Mouse (Mus musculus): ENCODE data around the gene Bfar.
A peak's percentile ranks its signal among the peaks of the same experiment; 100 is the strongest.
"Not testable (repeated sequence)": the region's sequence is repeated elsewhere in the genome, so short reads cannot be mapped to it uniquely, and the experiment has no call there.

The Bfar gene

GRCm38 (mm10) chr16:13716821-13717553 is 45.3 kb downstream of the Bfar start:
- no peak for DNase-seq (ENCODE audit: extremely low read depth, insufficient read length, low spot score)

- DNase-seq (ENCODE audit: extremely low read depth, insufficient read length, low spot score), result no peak
These were observed 51.3 kb downstream of the Bfar start for GRCm38 (mm10) chr16:13722937-13723336.

- no peak for DNase-seq (ENCODE audit: extremely low read depth, insufficient read length, low spot score)
These were observed 56.2 kb downstream of the Bfar start for GRCm38 (mm10) chr16:13727811-13728335.

GRCm38 (mm10) chr16:13729428-13729827 is 57.8 kb downstream of the Bfar start:
- no peak for DNase-seq (ENCODE audit: extremely low read depth, insufficient read length, low spot score)

- DNase-seq (ENCODE audit: extremely low read depth, insufficient read length, low spot score), result no peak
These were observed 58.9 kb downstream of the Bfar start, which contains the start of gene Pla2g10 for GRCm38 (mm10) chr16:13730285-13731255. Gene Pla2g10, minus strand, starts transcription at chr16:13730983.

GRCm38 (mm10) chr16:13732786-13733185 is 61.1 kb downstream of the Bfar start:
- DNase-seq (ENCODE audit: extremely low read depth, insufficient read length, low spot score), result no peak

- DNase-seq (ENCODE audit: extremely low read depth, insufficient read length, low spot score), result peak; percentile 46
These were observed 62.0 kb downstream of the Bfar start for GRCm38 (mm10) chr16:13733518-13734137.

- DNase-seq (ENCODE audit: extremely low read depth, insufficient read length, low spot score), result no peak
These were observed 64.3 kb downstream of the Bfar start for GRCm38 (mm10) chr16:13735977-13736376.

GRCm38 (mm10) chr16:13739044-13739443 is 67.4 kb downstream of the Bfar start:
- DNase-seq (ENCODE audit: extremely low read depth, insufficient read length, low spot score), result not testable (repeated sequence)

- no peak for DNase-seq (ENCODE audit: extremely low read depth, insufficient read length, low spot score)
These were observed 69.2 kb downstream of the Bfar start for GRCm38 (mm10) chr16:13740844-13741243.

GRCm38 (mm10) chr16:13747708-13748107 is 76.0 kb downstream of the Bfar start:
- no peak for DNase-seq (ENCODE audit: extremely low read depth, insufficient read length, low spot score)

- DNase-seq (ENCODE audit: extremely low read depth, insufficient read length, low spot score), result no peak
These were observed 76.5 kb downstream of the Bfar start for GRCm38 (mm10) chr16:13748124-13748523.

- DNase-seq (ENCODE audit: extremely low read depth, insufficient read length, low spot score), result not testable (repeated sequence)
These were observed 77.2 kb downstream of the Bfar start for GRCm38 (mm10) chr16:13748813-13749212.

GRCm38 (mm10) chr16:13749306-13749705 is 77.6 kb downstream of the Bfar start:
- DNase-seq (ENCODE audit: extremely low read depth, insufficient read length, low spot score), result no peak

- no peak for DNase-seq (ENCODE audit: extremely low read depth, insufficient read length, low spot score)
These were observed 78.3 kb downstream of the Bfar start for GRCm38 (mm10) chr16:13749981-13750380.

GRCm38 (mm10) chr16:13750626-13751025 is 79.0 kb downstream of the Bfar start:
- no peak for DNase-seq (ENCODE audit: extremely low read depth, insufficient read length, low spot score)

All from 3134 (cell line).